Mouse (Mus musculus): ENCODE measurements around the gene Slc16a13.

The Slc16a13 gene

GRCm38 (mm10) chr11:70212423-70212822 is 8.4 kb downstream of the Slc16a13 start, which contains the start of gene Slc16a11:
TSS of gene Slc16a11 (plus strand) at chr11:70212752.
- ATAC-seq (ENCODE audit: low TSS enrichment) = no peak

- no peak for ATAC-seq (ENCODE audit: low TSS enrichment)
Observed at GRCm38 (mm10) chr11:70211972-70212371, 8.9 kb downstream of the Slc16a13 start.

GRCm38 (mm10) chr11:70210681-70211080 is 10.2 kb downstream of the Slc16a13 start:
- ATAC-seq (ENCODE audit: low TSS enrichment) = no peak

- no peak for ATAC-seq (ENCODE audit: low TSS enrichment)
Observed at GRCm38 (mm10) chr11:70208778-70209388, 12.0 kb downstream of the Slc16a13 start.

DNA sequence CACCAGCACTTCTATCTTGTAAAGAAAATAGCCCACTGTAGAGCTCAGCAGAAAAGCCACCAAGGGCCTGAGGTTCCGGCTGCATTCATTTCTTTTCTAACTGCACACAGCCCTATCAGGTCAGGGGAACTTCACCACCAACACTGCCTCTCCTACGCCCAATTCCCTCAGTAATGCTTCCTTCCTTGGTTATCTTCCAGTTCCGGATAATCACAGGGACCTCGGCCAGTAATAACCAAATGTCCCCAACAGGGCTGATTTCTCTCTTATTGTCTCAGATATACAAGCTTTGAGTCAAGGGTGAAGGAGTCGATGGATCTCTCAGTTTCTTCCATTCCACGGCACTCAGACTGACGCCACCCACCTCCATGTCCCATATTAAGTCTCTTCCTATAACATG is 13.6 kb downstream of the Slc16a13 start:
- no peak for ATAC-seq (ENCODE audit: low TSS enrichment)

DNA sequence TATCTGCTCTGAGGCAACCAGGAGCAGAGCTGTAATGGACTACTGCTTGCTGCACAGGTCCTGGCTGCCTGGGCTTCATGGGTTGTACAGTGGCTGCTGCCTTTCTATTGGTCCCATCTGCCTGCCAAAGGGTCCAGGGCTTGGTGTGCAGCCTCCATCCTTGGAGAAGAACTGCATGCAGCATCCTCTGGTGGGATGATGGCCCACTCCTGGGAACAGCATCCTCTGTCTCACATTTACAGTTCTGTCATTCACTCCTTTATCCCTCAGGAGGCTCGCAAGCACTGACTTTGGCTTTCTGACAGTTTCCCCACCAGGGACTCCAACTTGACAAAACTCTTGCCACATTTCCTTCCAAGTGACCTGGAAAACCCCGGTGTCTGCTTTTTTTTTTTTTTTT is 14.1 kb downstream of the Slc16a13 start:
- ATAC-seq (ENCODE audit: low TSS enrichment) = no peak

- ATAC-seq (ENCODE audit: low TSS enrichment) = peak; percentile 44; the same call in 1 of the 2 replicates
Observed at GRCm38 (mm10) chr11:70201691-70202090, 19.2 kb downstream of the Slc16a13 start.

DNA sequence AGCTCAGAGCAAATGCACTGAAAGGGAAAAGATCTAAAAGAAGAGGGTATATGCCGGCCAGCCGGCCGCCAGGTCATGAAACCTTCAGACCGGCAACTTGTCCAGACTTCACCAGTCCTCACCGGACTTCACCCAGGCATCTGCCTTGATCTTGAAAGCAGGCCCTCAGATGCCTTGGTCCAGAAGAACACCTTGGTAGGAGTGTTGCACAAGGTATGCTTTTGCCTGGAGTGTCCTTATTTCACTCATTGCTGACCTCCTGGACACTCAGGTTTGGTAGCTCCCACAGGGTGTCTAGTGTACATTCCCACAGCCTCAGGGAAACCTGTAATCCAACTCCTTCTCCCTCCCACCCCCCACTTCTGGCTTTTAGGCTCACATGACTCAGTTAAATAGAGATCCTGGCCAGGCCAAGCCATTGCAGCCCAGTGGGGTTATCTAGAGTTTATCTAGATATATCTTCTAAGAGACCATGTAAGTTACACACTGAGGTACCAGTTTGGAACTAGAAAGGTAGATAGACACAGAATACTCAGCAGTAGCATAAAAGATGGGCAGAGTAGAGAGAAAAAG is 20.7 kb downstream of the Slc16a13 start:
- ATAC-seq (ENCODE audit: low TSS enrichment) = no peak

GRCm38 (mm10) chr11:70199107-70199506 is 21.8 kb downstream of the Slc16a13 start:
- ATAC-seq (ENCODE audit: low TSS enrichment) = no peak

DNA sequence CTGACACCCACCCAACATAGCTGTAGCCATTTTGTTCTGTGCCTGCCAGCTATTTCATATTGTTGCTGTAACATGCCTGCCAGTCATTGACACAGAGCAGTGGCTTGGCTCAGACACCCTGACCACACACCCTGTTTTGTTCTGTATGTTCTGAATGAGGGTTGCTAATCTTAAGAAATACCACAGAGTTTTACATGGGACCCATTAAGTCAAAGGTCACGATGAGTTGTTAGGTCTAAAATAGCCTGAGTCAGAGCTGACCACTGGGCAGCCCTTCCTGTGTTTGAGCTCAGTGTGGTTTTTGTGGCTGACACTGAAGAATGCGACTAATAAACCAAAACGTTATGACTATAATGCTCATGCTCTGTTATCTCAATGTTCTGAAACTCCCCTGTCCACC is 22.5 kb downstream of the Slc16a13 start:
- ATAC-seq (ENCODE audit: low TSS enrichment) = no peak

DNA sequence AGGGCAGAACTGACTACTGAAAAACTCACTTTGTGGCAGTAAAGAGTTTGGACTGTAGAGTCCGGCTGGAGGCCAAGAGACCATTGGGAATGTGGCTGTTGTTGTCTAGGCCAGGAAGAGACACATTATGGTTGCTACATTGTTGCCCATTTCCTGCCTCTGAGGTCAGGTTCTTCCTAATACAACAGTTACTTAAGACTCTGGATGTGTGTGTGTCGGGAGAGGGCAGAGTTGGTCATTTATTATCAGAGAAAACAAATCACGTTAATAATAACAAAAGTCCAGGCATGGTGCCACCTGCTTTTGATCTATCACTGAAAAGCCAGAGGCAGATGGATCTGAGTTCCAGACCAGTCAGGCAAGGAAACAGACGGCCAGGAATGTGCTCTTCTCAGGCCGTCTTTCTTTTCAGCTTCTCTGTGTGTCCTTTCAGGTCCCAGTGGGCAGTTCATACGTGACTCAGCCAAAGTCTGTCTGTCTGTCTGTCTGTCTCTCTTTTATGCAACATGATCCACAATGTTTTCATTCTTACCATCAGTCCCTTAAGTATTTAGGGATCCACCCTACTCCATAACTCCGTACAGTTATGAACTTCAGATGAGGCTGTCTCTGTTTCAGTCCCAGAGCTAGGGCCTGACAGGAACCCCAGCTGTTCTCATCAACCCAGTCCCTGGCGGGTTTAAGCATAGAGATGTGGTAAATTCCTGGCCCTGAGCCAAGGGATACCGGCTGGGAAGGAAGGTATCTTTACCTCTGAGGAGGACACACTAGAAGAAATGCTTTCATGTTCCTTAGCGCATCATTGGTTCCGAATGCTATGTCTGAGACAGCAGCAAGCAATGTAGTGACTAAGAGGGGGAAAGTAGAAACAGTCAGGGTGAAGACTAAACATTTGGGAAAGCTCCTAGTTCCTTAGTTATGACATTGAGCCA is 27.2 kb downstream of the Slc16a13 start:
- no peak for ATAC-seq (ENCODE audit: low TSS enrichment)

DNA sequence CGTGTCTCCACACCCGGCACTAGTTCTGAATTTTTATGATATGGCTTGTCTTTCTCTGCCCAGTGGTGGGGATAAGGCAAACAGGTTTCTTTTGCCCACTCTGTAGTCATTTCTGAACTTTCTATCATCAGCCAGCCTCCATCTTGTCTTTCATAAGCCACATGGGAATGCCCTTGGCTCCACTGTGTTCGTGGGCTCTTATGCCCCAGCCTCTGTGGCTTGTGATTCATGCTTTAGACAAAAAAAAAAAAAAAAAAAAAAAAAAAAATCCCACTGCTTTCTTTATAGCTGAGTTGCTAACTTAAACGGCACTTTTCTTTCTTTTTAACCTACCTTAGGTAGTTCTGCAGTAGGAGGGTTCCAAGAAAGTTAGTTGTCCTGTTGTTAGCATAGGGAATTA is 28.7 kb downstream of the Slc16a13 start:
- no peak for ATAC-seq (ENCODE audit: low TSS enrichment)

DNA sequence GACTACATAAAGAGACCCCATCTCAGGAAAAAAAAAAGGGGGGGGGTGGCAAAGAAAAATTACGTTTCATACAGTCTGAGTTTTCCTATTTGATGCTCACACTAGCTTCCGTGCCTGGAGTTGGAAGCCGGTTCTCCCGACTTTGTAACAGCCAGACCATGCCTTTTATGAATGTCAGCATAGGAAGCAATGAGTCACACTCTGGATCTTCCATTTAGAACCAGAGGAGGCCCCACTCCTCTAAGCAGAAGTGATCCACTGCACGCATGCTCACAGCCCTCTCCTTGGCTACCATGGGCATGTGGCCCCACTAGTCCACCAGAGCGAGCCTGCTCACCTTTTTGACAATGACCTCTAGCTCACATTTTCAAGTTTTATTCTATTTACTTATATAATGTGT is 29.7 kb downstream of the Slc16a13 start:
- no peak for ATAC-seq (ENCODE audit: low TSS enrichment)

DNA sequence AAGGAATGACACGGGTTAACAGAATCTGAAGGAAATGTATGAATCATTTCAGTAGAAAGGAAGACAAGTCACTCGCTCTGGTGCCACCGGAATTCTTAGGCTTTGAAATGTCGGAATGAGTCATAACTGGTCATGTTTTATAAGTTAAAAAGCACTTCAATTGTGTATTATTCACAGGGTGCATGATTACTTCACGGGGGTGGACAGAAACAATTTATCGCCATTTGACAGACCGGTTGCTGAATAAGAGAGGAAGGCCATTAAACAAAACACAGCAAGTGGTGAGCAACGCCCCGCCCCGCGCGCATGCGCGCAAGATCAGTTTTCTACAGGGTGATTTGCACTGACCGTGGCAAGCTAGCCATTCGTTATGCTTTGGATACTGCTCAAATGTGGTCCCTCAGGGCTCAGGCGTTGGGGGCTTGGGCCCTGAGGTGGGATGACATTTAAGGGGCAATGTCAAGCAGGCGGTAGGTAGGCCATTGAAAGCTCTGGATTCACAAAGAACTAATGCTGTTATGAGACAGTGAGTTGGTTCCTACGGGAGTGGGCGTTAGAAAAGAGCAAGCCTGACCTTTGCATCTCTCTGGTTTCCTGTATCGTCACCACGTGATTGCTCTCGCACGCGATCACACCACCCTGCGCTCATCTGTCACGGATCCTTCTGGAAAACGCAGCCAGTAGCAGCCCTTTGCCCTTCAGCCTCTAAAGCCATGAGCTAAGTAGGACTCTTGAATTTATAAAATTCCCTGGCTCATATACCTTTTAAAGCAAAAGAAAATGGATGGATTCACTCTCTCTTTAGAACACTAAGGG is 31.3 kb downstream of the Slc16a13 start:
- ATAC-seq (ENCODE audit: low TSS enrichment) = no peak

- no peak for ATAC-seq (ENCODE audit: low TSS enrichment)
Observed at GRCm38 (mm10) chr11:70185120-70185519, 35.7 kb downstream of the Slc16a13 start.

DNA sequence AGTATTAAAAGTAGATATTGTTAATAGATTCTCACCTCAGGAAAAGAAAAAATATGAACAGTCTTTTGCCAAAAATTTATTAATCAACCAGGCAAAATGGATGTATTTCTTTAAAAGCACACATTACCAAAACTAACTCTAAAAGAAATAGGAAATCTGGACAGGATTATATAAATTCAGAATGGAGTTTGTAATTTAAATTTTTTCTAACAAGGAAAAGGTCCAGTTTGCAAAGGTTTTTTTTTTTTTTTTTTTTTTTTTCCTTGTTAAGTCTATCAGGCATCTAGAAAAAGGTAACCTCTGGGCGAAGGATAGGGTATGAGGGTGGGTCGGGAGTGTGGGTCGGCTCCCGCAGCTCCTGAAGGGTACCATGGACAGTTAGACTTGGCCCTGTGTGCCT is 40.4 kb downstream of the Slc16a13 start:
- no peak for ATAC-seq (ENCODE audit: low TSS enrichment)

DNA sequence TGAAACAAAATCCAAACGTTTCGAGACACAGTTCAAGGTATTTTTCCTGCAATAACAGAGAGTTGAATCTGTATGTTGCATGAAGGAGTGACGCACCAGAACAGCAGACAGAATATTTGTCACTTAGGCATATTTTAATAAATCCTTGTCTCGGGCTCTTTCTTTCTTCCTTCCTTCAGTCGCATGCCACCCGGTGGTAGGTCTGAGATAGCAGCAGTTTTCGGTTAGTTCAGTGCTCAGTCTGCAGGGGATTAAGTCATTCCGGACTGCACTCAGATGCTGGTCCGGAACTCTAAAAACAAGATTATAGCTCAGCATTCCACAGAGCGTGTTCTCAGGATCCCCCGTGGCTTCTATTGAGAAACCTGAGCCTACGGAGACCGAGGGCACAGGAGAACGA is 41.5 kb downstream of the Slc16a13 start:
- peak; percentile 70; the same call in 1 of the 2 replicates for ATAC-seq (ENCODE audit: low TSS enrichment)

GRCm38 (mm10) chr11:70178756-70179155 is 42.1 kb downstream of the Slc16a13 start:
- ATAC-seq (ENCODE audit: low TSS enrichment) = no peak

DNA sequence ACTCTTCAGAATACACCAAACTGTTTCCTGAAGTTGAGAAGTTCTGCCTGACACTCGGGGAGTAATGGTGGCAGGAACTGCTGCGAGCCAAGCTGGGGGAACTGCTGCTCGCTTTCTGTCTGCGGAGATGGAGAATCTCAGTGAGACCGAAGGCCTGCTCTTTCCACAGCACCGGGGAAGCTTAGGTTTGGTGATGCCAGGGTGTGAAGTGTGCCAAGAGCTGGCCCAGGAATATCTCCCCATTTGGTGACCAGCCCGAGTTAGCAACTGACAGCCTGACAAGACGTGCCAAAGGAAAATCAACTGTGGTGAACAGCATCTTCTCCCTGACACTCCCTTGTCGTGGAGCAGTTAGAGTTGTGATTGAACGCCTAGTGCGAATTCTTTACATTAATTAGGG is 42.6 kb downstream of the Slc16a13 start:
- no peak for ATAC-seq (ENCODE audit: low TSS enrichment)

DNA sequence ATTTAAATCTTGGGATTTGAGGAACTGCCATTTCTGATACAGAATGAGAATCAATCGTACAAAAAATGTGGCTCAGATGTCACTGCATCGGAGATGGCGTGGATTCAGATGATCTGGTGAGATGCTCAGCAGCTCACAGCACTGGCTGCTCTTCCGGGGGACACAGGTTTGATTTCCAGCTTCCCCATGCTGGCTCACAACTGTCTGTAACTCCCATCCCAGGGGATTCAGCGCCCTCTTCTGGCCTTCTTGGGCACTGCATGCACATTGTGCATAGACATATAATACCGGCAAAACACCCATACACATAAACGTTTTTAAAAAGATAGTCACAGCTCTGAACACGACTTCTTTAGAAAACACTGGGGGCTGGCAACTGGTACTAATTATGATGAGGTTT is 43.2 kb downstream of the Slc16a13 start:
- no peak for ATAC-seq (ENCODE audit: low TSS enrichment)

GRCm38 (mm10) chr11:70174491-70174890 is 46.4 kb downstream of the Slc16a13 start:
- no peak for ATAC-seq (ENCODE audit: low TSS enrichment)

DNA sequence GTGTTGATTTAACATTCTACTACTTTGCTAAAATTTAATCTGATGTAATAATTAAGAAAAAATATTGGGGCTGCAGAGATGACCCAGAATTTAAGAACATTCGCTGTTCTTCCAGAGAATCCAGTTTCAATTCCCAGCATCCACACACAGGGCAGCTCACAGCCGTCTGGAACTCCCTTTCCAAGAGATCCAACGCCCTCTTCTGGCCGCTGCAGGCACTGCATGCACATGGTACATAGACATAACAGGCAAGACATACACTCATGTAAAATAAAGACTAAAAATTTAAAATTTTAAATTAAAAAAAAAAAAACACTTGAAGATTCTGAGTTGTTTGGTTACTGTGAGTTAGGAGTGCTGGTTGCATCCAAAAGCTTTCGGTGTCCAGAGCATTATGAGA is 48.6 kb downstream of the Slc16a13 start:
- ATAC-seq (ENCODE audit: low TSS enrichment) = no peak

Data from frontal cortex, adult (tissue).